Mouse (Mus musculus): ENCODE measurements around the gene Gsap. TPM values are rescaled to one million over a fixed set of nuclear protein-coding genes. Genes with fewer than 3 reads are reported as not detected.

Gsap gene
- polyA plus RNA-seq (2014; fragmentation: Illumina TruSeq; extraction: RNeasy Lipid Tissue Mini Kit (QIAGEN cat#74804); ENCODE audit: low read depth, low replicate concordance): 1.9 TPM

DNA sequence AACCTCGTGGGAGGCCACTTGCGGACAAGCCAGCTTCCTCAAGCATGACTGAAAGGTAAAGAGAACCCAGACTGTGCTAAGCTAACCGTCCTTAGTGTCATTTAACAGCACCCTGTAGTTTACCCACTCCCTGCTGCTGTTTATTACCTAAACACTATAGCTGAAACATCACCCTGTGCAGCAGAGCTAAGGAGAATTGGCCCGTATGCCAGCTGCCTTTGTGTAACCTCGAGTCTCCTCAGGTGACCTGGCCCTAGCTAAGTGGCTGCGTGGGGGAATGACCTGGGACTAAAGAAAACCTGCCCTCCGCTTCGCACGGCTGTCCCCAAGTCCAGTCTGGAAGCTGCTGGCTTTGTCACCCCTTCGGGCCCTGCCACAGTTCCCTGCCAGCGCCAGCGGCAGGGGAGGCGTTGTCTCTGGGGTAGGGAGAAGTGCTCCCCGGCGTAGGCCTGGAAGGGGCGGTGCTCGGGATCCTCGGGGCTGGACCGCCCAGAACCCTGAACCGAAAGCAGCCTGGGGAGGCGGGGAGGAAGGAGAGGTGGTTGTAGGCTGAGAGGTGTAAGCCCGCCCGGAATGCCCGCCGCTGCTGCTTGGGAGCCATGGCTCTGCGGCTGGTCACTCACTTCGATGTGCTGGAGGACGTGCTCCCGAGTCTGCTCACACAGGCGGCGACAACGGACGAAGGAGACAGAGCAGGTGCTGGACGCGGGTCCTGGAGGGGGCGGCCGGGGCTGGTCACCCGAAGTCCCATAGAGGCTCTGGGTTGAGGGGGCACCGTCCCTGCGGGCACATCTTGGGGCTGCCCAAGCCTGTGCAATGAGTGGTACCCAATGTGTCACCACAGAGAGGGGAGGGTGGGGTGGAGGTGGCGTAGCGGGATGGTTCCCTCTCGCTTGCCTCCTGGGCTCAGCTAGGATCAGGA is at the start of gene Gsap:
TSS of gene Gsap (plus strand) at position 492 of the 922 bp plus-strand sequence.

Other genes with a start within 250 kb of the Gsap start
- gene Rsbn1l, start 229.9 kb upstream of the Gsap start, polyA plus RNA-seq (2014; fragmentation: Illumina TruSeq; extraction: RNeasy Lipid Tissue Mini Kit (QIAGEN cat#74804); ENCODE audit: low read depth, low replicate concordance): 17.4 TPM
- 31.4 TPM for gene Ptpn12, start 130.3 kb upstream of the Gsap start, polyA plus RNA-seq (2014; fragmentation: Illumina TruSeq; extraction: RNeasy Lipid Tissue Mini Kit (QIAGEN cat#74804); ENCODE audit: low read depth, low replicate concordance)
- 43.8 TPM for gene Fgl2, start 186.4 kb downstream of the Gsap start, polyA plus RNA-seq (2014; fragmentation: Illumina TruSeq; extraction: RNeasy Lipid Tissue Mini Kit (QIAGEN cat#74804); ENCODE audit: low read depth, low replicate concordance)
- gene Ccdc146, start 238.4 kb downstream of the Gsap start, polyA plus RNA-seq (2014; fragmentation: Illumina TruSeq; extraction: RNeasy Lipid Tissue Mini Kit (QIAGEN cat#74804); ENCODE audit: low read depth, low replicate concordance): 7.6 TPM
- gene Fam185a, start 238.7 kb downstream of the Gsap start, polyA plus RNA-seq (2014; fragmentation: Illumina TruSeq; extraction: RNeasy Lipid Tissue Mini Kit (QIAGEN cat#74804); ENCODE audit: low read depth, low replicate concordance): 15.5 TPM